Comparison of ENCODE assay signal across 8 mouse cellular contexts in genomic region chr13:55472132-55473022, GRCm38 (mm10). TPM values are rescaled to one million over a fixed set of nuclear protein-coding genes. Genes with fewer than 3 reads are reported as not detected.
A peak's percentile ranks its signal among the peaks of the same experiment; 100 is the strongest.
DNase-seq lines count a peak whose midpoint lies in the region; ATAC-seq and TF ChIP-seq lines count a peak whose summit lies in the region.

No protein-coding gene starts in this region.

- H3K4me1 ChIP-seq in midbrain, embryonic 11.5 days (ENCODE audit: control insufficient read depth, insufficient read depth, low read length): peaks cover 68% of the 10 kb centered on the region

- H3K4me2 ChIP-seq in midbrain, embryonic 11.5 days: peak overlapping the region; percentile 100

- no peaks in the 10 kb centered on the region for H3K9me3 ChIP-seq in midbrain, embryonic 11.5 days (ENCODE audit: control insufficient read depth, low read length)

- H3K4me3 ChIP-seq in gastrocnemius, adult 2 months: peak overlapping the region; percentile 89
- H3K4me3 ChIP-seq in midbrain, embryonic 11.5 days (ENCODE audit: low read depth, low read length): peak overlapping the region; percentile 52

- H3K9ac ChIP-seq in midbrain, embryonic 11.5 days (ENCODE audit: low read length): peak overlapping the region; percentile 79

- ATAC-seq in midbrain, embryonic 11.5 days (ENCODE audit: low FRiP score): peak; percentile 33

- no peaks in the 10 kb centered on the region for H3K27me3 ChIP-seq in midbrain, embryonic 11.5 days (ENCODE audit: control insufficient read depth, insufficient read depth, low read length)

- peak; percentile 68 for DNase-seq in gastrocnemius, adult 2 months
- DNase-seq in gastrocnemius, adult 8-10 months (ENCODE audit: low spot score in 2 of 2): no peak
- DNase-seq in R1 (ENCODE audit: low read depth, low spot score): peak; percentile 70
- peak; percentile 68 for DNase-seq in embryo, embryonic 10.5 days (ENCODE audit: low spot score)
- peak; percentile 64 to 65 for DNase-seq in heart, postnatal 10 days
- peak; percentile 84 to 85 for DNase-seq in left cerebral cortex, postnatal 14 days (ENCODE audit: low spot score in 2 of 2)
- peak; percentile 97 for DNase-seq in midbrain, embryonic 11.5 days (ENCODE audit: low spot score, missing footprints)
- DNase-seq in spleen, postnatal 4 days (ENCODE audit: low spot score in 2 of 2): peak; percentile 42 to 80

- peak; percentile 36 for TF ChIP-seq CTCF in gastrocnemius, adult 2 months (IDR thresholded peaks at IDR 0.05)

- peaks cover 24% of the 10 kb centered on the region for H3K36me3 ChIP-seq in midbrain, embryonic 11.5 days (ENCODE audit: control insufficient read depth, insufficient read depth, low read length)

- WGBS in midbrain, embryonic 11.5 days: under 1% methylated on average over 79 of the region's 103 CpGs

- peak overlapping the region; percentile 79 for H3K27ac ChIP-seq in gastrocnemius, adult 2 months
- H3K27ac ChIP-seq in midbrain, embryonic 11.5 days (ENCODE audit: low read depth, low read length): peak overlapping the region; percentile 82

- intact Hi-C loops in gastrocnemius, adult 2 months (cut with DNase I): no loop called here
- intact Hi-C loops in heart, postnatal 10 days (cut with DNase I): loop anchor here (2.0 kb wide), 1 partner anchor 40 kb away; the partner anchor contains the start of gene Pdlim7
- intact Hi-C loops in left cerebral cortex, postnatal 14 days (cut with DNase I): no loop called here

RNA-seq across cellular contexts. Expression of gene Prr7, which starts 8.3 kb away (rescaled TPM):
- under 1 TPM; 0.18 to 0.22 TPM for total RNA-seq in gastrocnemius, adult 2 months (2021)
- total RNA-seq in gastrocnemius, adult 8-10 months (2022): under 1 TPM in 2 of 4 experiments, not detected in 2; 0.20 to 0.39 TPM
- 1 to 10 TPM; 1.7 to 1.8 TPM for total RNA-seq in heart, postnatal 10 days (2021)
- total RNA-seq in left cerebral cortex, postnatal 14 days (2021): 100 to 1,000 TPM in 1 of 2 experiments, 10 to 100 TPM in 1; 98.9 to 104 TPM
- polyA plus RNA-seq in midbrain, embryonic 11.5 days (2014; fragmentation: Nextera tagmentation; extraction: Ambion mirVana): 2.8 and 3.0 TPM in 2 replicates

RNA-seq across cellular contexts. Expression of gene Dbn1, which starts 15.5 kb away (rescaled TPM):
- total RNA-seq in gastrocnemius, adult 2 months (2021): 1 to 10 TPM; 4.9 to 7.7 TPM
- total RNA-seq in gastrocnemius, adult 8-10 months (2022): 1 to 10 TPM; 2.9 to 4.0 (median 3.4) TPM
- total RNA-seq in heart, postnatal 10 days (2021): 10 to 100 TPM; 53.7 to 58.2 TPM
- total RNA-seq in left cerebral cortex, postnatal 14 days (2021): 100 to 1,000 TPM; 326 to 327 TPM
- 292 and 294 TPM in 2 replicates for polyA plus RNA-seq in midbrain, embryonic 11.5 days (2014; fragmentation: Nextera tagmentation; extraction: Ambion mirVana)

RNA-seq across cellular contexts. Expression of gene Grk6, which starts 27.5 kb away (rescaled TPM):
- total RNA-seq in gastrocnemius, adult 2 months (2021): 1 to 10 TPM; 9.6 to 10.0 TPM
- 1 to 10 TPM; 6.9 to 9.7 (median 9.4) TPM for total RNA-seq in gastrocnemius, adult 8-10 months (2022)
- 10 to 100 TPM; 26.3 to 28.5 TPM for total RNA-seq in heart, postnatal 10 days (2021)
- 10 to 100 TPM; 67.5 to 67.8 TPM for total RNA-seq in left cerebral cortex, postnatal 14 days (2021)
- polyA plus RNA-seq in midbrain, embryonic 11.5 days (2014; fragmentation: Nextera tagmentation; extraction: Ambion mirVana): 42.0 and 52.3 TPM in 2 replicates

RNA-seq across cellular contexts. Expression of gene Pdlim7, which starts 41.1 kb away (rescaled TPM):
- total RNA-seq in gastrocnemius, adult 2 months (2021): 100 to 1,000 TPM; 424 to 537 TPM
- 100 to 1,000 TPM; 476 to 539 (median 493) TPM for total RNA-seq in gastrocnemius, adult 8-10 months (2022)
- 10 to 100 TPM; 63.6 to 74.2 TPM for total RNA-seq in heart, postnatal 10 days (2021)
- 10 to 100 TPM; 66.0 to 79.4 TPM for total RNA-seq in left cerebral cortex, postnatal 14 days (2021)
- 129 and 140 TPM in 2 replicates for polyA plus RNA-seq in midbrain, embryonic 11.5 days (2014; fragmentation: Nextera tagmentation; extraction: Ambion mirVana)

RNA-seq across cellular contexts. Expression of gene F12, which starts 45.8 kb away (rescaled TPM):
- total RNA-seq in gastrocnemius, adult 2 months (2021): not detected
- total RNA-seq in gastrocnemius, adult 8-10 months (2022): not detected
- total RNA-seq in heart, postnatal 10 days (2021): not detected
- under 1 TPM in 1 of 2 experiments, not detected in 1; 0.30 TPM for total RNA-seq in left cerebral cortex, postnatal 14 days (2021)
- polyA plus RNA-seq in midbrain, embryonic 11.5 days (2014; fragmentation: Nextera tagmentation; extraction: Ambion mirVana): 0.14 TPM in 1 of 2 replicates, not detected in the other

Comparison
In these comparisons a context has a peak if more than half of its experiments do, and no peak if none do; other contexts are left out.
1. DNase-seq: peak in gastrocnemius, adult 2 months (single experiment), R1 (single experiment), embryo, embryonic 10.5 days (single experiment), heart, postnatal 10 days (2 of 2), left cerebral cortex, postnatal 14 days (2 of 2), midbrain, embryonic 11.5 days (single experiment) and spleen, postnatal 4 days (2 of 2); none in gastrocnemius, adult 8-10 months (0 of 2).
2. RNA of gene Prr7, which starts 8.3 kb away (total RNA-seq): 98.9 to 104 TPM in left cerebral cortex, postnatal 14 days; 1.7 to 1.8 TPM in heart, postnatal 10 days, 0.18 to 0.22 TPM in gastrocnemius, adult 2 months and 0.20 to 0.39 TPM in gastrocnemius, adult 8-10 months; every median in the first group is over 10 times any median in the second.
3. RNA of gene Dbn1, which starts 15.5 kb away (total RNA-seq): 326 to 327 TPM in left cerebral cortex, postnatal 14 days and 53.7 to 58.2 TPM in heart, postnatal 10 days; 4.9 to 7.7 TPM in gastrocnemius, adult 2 months and 2.9 to 4.0 TPM in gastrocnemius, adult 8-10 months; every median in the first group is over 4 times any median in the second.